Mouse (Mus musculus) ES-E14 (cell line): ENCODE results near the gene Nrxn3.

Source experiments
- CHD2 ChIP-seq: IDR thresholded peaks from 2 replicates; pipeline ENCODE4 v1.6.1; 2014; ENCODE audit warnings: mild to moderate bottlenecking, low read depth, low read length, inconsistent platforms
- HCFC1 ChIP-seq: IDR thresholded peaks from 2 replicates; pipeline ENCODE4 v1.6.1; 2012; ENCODE audit warnings: low read length, inconsistent platforms, borderline replicate concordance; ENCODE audit not compliant: insufficient read depth
- MAFK ChIP-seq: IDR thresholded peaks from 2 replicates; pipeline ENCODE4 v1.6.1; 2014; ENCODE audit warnings: mild to moderate bottlenecking, low read depth, low read length, inconsistent platforms; ENCODE audit not compliant: insufficient read depth
- ZC3H11A ChIP-seq: IDR thresholded peaks from 2 replicates; pipeline ENCODE4 v1.6.1; 2012; ENCODE audit warnings: low read depth, mild to moderate bottlenecking, inconsistent platforms, low read length, borderline replicate concordance
- ZNF384 ChIP-seq: IDR thresholded peaks from 2 replicates; pipeline ENCODE4 v1.6.1; 2012; ENCODE audit warnings: low read depth, low read length, inconsistent platforms

GRCm38 (mm10) chr12:89258879-89259278 lies 536.2 kb downstream of the Nrxn3 start:
- TF ChIP-seq HCFC1 (no peak), ZNF384 (no peak), ZC3H11A (no peak), CHD2 (no peak), MAFK (no peak)
